20 mouse cellular contexts compared by ENCODE assay signal in the genomic region with DNA sequence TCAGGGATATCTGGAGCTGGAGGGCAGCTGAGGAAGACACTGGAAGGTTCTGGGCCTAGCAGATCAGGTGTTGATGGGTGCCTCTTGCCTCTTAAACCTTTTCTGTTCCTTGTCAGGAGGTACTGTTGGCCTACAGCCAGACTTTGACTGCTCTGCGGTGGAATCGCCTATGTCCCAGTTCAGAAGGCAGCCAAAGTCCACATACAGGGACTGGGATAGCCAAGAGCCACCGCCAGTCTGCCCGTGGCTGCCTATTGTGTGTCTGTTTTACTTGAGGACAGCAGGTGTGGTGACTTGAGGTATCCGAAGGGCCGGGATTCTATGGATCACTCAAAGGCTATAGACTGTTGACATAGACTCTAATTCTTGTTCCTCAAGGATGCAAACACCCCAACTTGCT. TPM values are rescaled to one million over a fixed set of nuclear protein-coding genes. Genes with fewer than 3 reads are reported as not detected.
DNase-seq lines count a peak whose midpoint lies in the region; ATAC-seq and TF ChIP-seq lines count a peak whose summit lies in the region.
"Had no signal": no experiment of that assay in that cellular context is flagged by ENCODE, and none has a peak within 500 bp of the region (broad histone marks: within the 10 kb centered on the region; RNA-seq: fewer than 3 reads in every experiment).

No protein-coding gene starts in this region.

- ATAC-seq in heart, embryonic 11.5 days (replicated peaks; ENCODE audit: insufficient number of reproducible peaks, low FRiP score, low TSS enrichment) = no peak
- peak; percentile 87 for ATAC-seq in stomach, postnatal 0 days (ENCODE audit: low FRiP score, low TSS enrichment)
- ATAC-seq: forebrain, embryonic 14.5 days; midbrain, embryonic 13.5 days had no signal

- no peak for TF ChIP-seq CTCF in stomach, postnatal 0 days (IDR thresholded peaks at IDR 0.05; ENCODE audit: low read depth)

- TF ChIP-seq EP300 in stomach, postnatal 0 days (optimal IDR thresholded peaks at IDR 0.05) = no peak

- H3K4me2 ChIP-seq in heart, embryonic 11.5 days = no peak overlapping the region
- H3K4me2 ChIP-seq in stomach, postnatal 0 days (replicated peaks; ENCODE audit: low read depth) = no peak overlapping the region
- H3K4me2 ChIP-seq: hindbrain, embryonic 13.5 days; limb, embryonic 12.5 days; midbrain, embryonic 13.5 days had no signal

- DNase-seq in heart, adult 11 months = peak; percentile 92
- peak; percentile 45 for DNase-seq in lung, postnatal 36 days
- DNase-seq in lung, postnatal 10 days = no peak
- DNase-seq in kidney, postnatal 10 days = peak; percentile 71
- DNase-seq in stomach, postnatal 0 days (ENCODE audit: low spot score) = peak; percentile 69
- DNase-seq in spleen, postnatal 4 days (ENCODE audit: low spot score in 2 of 2) = no peak
- no peak for DNase-seq in midbrain, embryonic 10.5 days (ENCODE audit: low spot score)
- DNase-seq: adrenal gland, adult 8-10 months; cerebellum, adult 9-11 months; embryo, embryonic 11 days; heart, postnatal 10 days; lung, postnatal 14 days; thymus, postnatal 14 days had no signal

- no peak overlapping the region for H3K27ac ChIP-seq in heart, embryonic 11.5 days (ENCODE audit: low read depth, low read length)
- H3K27ac ChIP-seq in stomach, postnatal 0 days (replicated peaks) = peak overlapping the region; percentile 56; the same call in 1 of the 2 replicates
- H3K27ac ChIP-seq in midbrain, embryonic 10.5 days (replicated peaks) = no peak overlapping the region
- H3K27ac ChIP-seq: hindbrain, embryonic 13.5 days; layer of hippocampus, adult 2 months; limb, embryonic 12.5 days; midbrain, embryonic 13.5 days had no signal

- WGBS in heart, embryonic 11.5 days (ENCODE audit: insufficient replicate concordance) = 84% methylated on average over 6 of the region's 6 CpGs
- 75% methylated on average over 6 of the region's 6 CpGs for WGBS in stomach, postnatal 0 days
- WGBS in midbrain, embryonic 10.5 days = 86% methylated on average over 6 of the region's 6 CpGs

- H3K4me1 ChIP-seq in heart, embryonic 11.5 days (ENCODE audit: control insufficient read depth, insufficient read depth, low read length) = no peaks in the 10 kb centered on the region
- no peaks in the 10 kb centered on the region for H3K4me1 ChIP-seq in stomach, postnatal 0 days (replicated peaks; ENCODE audit: control insufficient read depth, insufficient read depth)
- H3K4me1 ChIP-seq in midbrain, embryonic 10.5 days = no peaks in the 10 kb centered on the region
- H3K4me1 ChIP-seq: hindbrain, embryonic 13.5 days; limb, embryonic 12.5 days; midbrain, embryonic 13.5 days had no signal

- no peak overlapping the region for H3K4me3 ChIP-seq in heart, embryonic 11.5 days (ENCODE audit: low read depth, low read length)
- H3K4me3 ChIP-seq in stomach, postnatal 0 days (ENCODE audit: low read depth, low read length) = no peak overlapping the region
- no peak overlapping the region for H3K4me3 ChIP-seq in midbrain, embryonic 10.5 days
- H3K4me3 ChIP-seq: hindbrain, embryonic 13.5 days; layer of hippocampus, adult 2 months; limb, embryonic 12.5 days; midbrain, embryonic 13.5 days had no signal

- H3K9ac ChIP-seq in heart, embryonic 11.5 days (ENCODE audit: low read depth, low read length) = no peak overlapping the region
- no peak overlapping the region for H3K9ac ChIP-seq in stomach, postnatal 0 days (ENCODE audit: low read length)
- H3K9ac ChIP-seq: hindbrain, embryonic 13.5 days; limb, embryonic 12.5 days; midbrain, embryonic 13.5 days had no signal

- no peaks in the 10 kb centered on the region for H3K27me3 ChIP-seq in heart, embryonic 11.5 days (ENCODE audit: control insufficient read depth, insufficient read depth, low read length)
- H3K27me3 ChIP-seq in stomach, postnatal 0 days (ENCODE audit: control insufficient read depth, insufficient read depth, low read length) = no peaks in the 10 kb centered on the region
- H3K27me3 ChIP-seq in midbrain, embryonic 10.5 days (ENCODE audit: low read depth, poor library complexity, severe bottlenecking) = no peaks in the 10 kb centered on the region
- H3K27me3 ChIP-seq: hindbrain, embryonic 13.5 days; limb, embryonic 12.5 days; midbrain, embryonic 13.5 days had no signal

- no peaks in the 10 kb centered on the region for H3K36me3 ChIP-seq in heart, embryonic 11.5 days (ENCODE audit: control insufficient read depth, insufficient read depth, low read length)
- H3K36me3 ChIP-seq in stomach, postnatal 0 days (ENCODE audit: control insufficient read depth, insufficient read depth, low read length) = no peaks in the 10 kb centered on the region
- no peaks in the 10 kb centered on the region for H3K36me3 ChIP-seq in midbrain, embryonic 10.5 days
- H3K36me3 ChIP-seq: hindbrain, embryonic 13.5 days; limb, embryonic 12.5 days; midbrain, embryonic 13.5 days had no signal

- H3K9me3 ChIP-seq in heart, embryonic 11.5 days (replicated peaks; ENCODE audit: control insufficient read depth, low read length) = no peaks in the 10 kb centered on the region
- H3K9me3 ChIP-seq in stomach, postnatal 0 days (ENCODE audit: control insufficient read depth, low read length) = no peaks in the 10 kb centered on the region
- H3K9me3 ChIP-seq in midbrain, embryonic 10.5 days (replicated peaks) = peaks cover 5% of the 10 kb centered on the region; the same call in 1 of the 2 replicates
- H3K9me3 ChIP-seq: hindbrain, embryonic 13.5 days; limb, embryonic 12.5 days; midbrain, embryonic 13.5 days had no signal

RNA-seq across cellular contexts. Expression of a gene that starts 6.6 kb away (rescaled TPM):
- not detected in 2 replicates for polyA plus RNA-seq in heart, embryonic 11.5 days (2014; fragmentation: Nextera tagmentation; extraction: Ambion mirVana)
- polyA plus RNA-seq in stomach, postnatal 0 days (2015; fragmentation: Nextera tagmentation; extraction: Ambion mirVana) = not detected in 2 replicates
- polyA plus RNA-seq in midbrain, embryonic 10.5 days (2016; fragmentation: Nextera tagmentation; extraction: Ambion mirVana) = not detected in 2 replicates
- polyA plus RNA-seq: forebrain, embryonic 14.5 days; hindbrain, embryonic 13.5 days; limb, embryonic 12.5 days; midbrain, embryonic 13.5 days; stomach, embryonic 16.5 days had no signal

RNA-seq across cellular contexts. Expression of a gene that starts 8.7 kb away (rescaled TPM):
- 0.50 TPM in 1 of 2 replicates, not detected in the other for polyA plus RNA-seq in heart, embryonic 11.5 days (2014; fragmentation: Nextera tagmentation; extraction: Ambion mirVana)
- 10.7 and 11.2 TPM in 2 replicates for polyA plus RNA-seq in stomach, postnatal 0 days (2015; fragmentation: Nextera tagmentation; extraction: Ambion mirVana)
- 1.5 and 1.9 TPM in 2 replicates for polyA plus RNA-seq in midbrain, embryonic 10.5 days (2016; fragmentation: Nextera tagmentation; extraction: Ambion mirVana)

RNA-seq across cellular contexts. Expression of a gene that starts 43.4 kb away (rescaled TPM):
- polyA plus RNA-seq in heart, embryonic 11.5 days (2014; fragmentation: Nextera tagmentation; extraction: Ambion mirVana) = not detected in 2 replicates
- 0.07 TPM in 1 of 2 replicates, not detected in the other for polyA plus RNA-seq in stomach, postnatal 0 days (2015; fragmentation: Nextera tagmentation; extraction: Ambion mirVana)
- polyA plus RNA-seq in midbrain, embryonic 10.5 days (2016; fragmentation: Nextera tagmentation; extraction: Ambion mirVana) = not detected in 2 replicates
- polyA plus RNA-seq: forebrain, embryonic 14.5 days; hindbrain, embryonic 13.5 days; limb, embryonic 12.5 days; midbrain, embryonic 13.5 days; stomach, embryonic 16.5 days had no signal

Comparison
In these comparisons a context has a peak if more than half of its experiments do, and no peak if none do; other contexts are left out.
1. DNase-seq: peak in heart, adult 11 months (single experiment), lung, postnatal 36 days (single experiment), kidney, postnatal 10 days (single experiment) and stomach, postnatal 0 days (single experiment); none in lung, postnatal 10 days (single experiment), spleen, postnatal 4 days (0 of 2) and midbrain, embryonic 10.5 days (single experiment).